Mouse (Mus musculus) c-Kit-positive CD71-positive TER-119-positive erythroid progenitor cells, embryonic 14.5 days (primary cell): Measurements from ENCODE around the gene Coa3.

ENCODE experiments used
- DNase-seq: peaks from one replicate; pipeline ENCODE4 v3.0.0-alpha.2; 2013; ENCODE audit warnings: low spot score

The Coa3 gene

DNA sequence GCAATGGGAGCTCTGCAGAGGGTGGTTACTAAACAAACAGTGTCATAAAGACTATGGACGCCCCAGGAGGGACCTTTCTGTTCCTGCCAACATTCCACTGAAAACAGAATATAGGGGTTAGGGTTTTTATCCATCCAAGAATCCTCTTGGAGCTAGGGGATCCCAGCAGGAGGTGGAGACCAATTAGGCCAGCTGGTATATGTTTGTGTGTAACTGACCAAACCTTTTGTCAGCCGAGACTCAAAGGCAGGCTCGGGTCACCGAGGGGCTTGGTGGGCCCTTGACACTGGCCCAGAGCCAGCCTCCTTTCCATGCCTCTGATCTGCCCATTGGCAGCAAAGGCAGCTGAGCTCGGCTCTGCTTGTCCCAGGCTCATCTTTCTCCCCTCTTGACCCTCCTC lies 4.0 kb upstream of the Coa3 start:
- no peak for DNase-seq

DNA sequence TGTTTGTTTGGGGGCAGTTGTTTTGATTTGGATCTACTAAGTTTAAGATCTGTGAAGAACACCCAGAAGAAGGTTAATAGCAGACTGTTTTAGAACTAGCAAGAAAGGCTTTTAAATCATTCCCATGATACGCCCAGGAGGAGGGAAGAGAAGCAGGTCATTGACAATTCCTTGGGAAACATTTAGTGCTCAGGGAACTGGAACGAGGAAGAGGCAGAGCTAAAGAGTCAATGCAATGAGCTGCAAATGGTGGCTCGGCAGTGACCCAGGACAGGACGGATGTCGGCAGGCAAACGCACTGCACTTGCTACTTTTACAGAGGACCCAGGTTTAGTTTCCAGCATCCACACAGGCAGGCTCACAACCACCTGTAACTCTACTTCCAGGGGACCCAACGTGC lies 1.9 kb upstream of the Coa3 start:
- DNase-seq = no peak

DNA sequence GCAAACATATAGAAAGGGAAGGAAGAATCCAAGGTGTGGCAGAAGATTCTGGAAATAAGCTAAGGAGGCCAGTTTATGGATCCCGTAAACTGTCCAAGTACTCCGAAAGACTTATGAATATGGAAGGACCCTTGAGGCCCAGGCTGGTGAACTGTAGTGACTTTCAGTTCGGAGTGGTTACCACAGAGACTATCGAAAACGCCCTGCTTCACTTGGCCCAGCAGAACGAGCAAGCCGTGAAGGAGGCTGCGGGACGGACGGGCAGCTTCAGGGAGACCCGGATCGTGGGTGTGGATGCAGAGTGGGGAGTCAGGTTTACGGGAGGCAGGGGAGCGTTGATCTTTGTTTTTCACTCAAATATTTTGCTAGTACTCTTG lies 267 bp upstream of the Coa3 start:
- no peak for DNase-seq

DNA sequence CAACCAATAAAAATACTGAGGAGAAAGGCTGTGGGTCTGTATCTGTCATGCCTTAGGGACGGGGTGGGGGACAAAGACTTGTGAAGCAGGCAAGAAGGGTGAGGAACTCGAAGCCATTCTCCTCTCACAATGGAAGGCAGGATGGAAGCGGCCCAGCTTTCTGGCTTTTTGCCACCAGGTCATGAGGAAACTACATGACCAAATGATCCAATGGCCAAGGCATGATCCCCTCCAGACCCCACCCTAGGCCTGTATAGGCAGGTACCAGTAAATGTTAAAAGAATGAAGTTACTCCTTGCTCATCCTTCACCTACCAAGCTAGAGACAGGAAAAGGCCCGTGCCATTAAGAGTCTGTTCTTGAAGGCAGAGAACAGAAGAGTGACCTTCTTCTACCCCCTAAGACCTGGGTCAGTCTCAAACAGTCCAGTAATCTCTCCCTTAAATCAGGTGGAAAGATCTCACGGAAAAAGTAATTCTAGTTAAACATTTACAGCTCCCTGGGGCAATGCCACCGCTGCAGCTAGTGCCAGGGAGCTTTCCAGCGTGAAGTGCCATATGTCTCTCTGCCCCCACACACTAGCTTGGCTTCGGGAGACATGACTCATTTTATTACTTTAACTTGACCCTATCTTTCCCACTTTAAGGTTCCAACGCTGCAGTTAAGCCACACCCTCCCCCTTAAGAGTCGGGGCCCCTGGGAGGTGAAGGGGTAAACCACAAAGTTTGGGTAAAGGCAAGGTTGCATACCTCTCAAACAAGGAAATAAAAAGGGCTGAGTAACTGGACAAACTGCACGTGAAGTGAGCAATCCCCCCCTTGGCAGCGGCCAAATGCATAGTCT lies 1.3 kb downstream of the Coa3 start:
- DNase-seq = no peak

DNA sequence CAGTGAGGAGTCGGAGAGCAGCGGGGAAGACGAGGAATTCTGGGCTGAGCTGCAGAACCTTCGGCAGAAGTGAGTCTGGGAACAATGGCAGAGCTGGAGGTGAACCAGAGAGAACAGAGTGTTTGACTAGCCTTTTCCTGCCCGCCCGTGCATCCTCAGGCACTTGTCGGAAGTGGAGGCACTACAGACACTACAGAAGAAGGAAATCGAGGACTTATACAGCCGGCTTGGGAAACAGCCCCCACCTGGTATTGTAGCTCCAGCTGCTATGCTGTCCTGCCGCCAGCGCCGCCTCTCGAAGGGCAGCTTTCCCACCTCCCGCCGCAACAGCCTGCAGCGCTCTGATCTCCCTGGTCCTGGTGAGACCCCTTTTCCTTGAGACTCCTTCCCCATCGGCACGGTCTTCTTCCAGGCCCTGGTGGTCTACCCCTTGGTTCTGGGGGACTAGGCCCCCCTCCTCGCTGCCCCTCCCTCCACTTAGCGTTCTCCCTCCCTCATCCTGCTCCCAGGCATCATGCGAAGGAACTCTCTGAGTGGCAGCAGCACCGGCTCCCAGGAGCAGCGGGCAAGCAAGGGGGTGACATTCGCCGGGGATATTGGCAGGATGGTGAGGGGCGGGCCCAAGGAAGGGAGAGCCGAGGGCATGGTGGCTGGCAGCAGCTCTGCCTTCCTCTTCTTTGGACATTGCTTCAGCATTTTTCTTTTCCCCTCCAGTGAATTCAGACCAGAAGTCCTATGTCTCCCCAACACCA lies 2.4 kb downstream of the Coa3 start:
- no peak for DNase-seq

DNA sequence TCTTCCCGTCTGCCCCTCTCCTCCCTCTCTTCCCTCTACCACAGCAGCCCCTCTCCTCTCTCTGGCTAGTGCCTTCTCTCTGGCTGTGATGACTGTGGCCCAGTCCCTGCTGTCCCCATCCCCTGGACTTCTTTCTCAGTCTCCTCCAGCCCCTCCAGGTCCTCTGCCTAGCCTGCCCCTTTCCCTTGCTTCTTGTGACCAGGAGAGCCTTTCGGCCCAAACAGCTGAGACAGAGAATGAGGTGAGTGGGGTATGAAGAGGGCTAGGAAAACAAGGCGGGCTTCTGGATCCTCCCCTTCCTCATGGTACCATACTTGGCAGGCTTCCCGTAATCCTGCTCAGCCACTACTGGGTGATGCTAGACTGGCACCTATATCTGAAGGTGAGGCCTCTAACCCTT lies 3.6 kb downstream of the Coa3 start:
- DNase-seq = no peak

DNA sequence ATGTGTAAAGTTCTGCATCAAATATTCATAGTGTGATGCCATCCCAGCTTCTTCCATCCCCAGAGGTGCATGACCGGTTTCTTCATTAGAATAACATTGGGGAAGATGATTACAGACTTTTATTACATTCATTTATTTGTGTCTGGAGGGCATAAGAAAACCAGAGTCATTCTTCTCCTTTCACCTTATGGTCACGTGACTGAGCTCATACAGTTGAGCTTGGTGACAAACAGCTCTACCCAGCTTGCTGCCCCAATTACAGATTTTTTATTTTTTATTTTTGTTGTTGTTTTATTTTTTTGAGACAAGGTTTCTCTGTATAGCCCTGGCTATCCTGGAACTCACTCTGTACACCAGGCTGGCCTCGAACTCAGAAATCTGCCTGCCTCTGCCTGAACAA lies 6.5 kb downstream of the Coa3 start:
- no peak for DNase-seq

DNA sequence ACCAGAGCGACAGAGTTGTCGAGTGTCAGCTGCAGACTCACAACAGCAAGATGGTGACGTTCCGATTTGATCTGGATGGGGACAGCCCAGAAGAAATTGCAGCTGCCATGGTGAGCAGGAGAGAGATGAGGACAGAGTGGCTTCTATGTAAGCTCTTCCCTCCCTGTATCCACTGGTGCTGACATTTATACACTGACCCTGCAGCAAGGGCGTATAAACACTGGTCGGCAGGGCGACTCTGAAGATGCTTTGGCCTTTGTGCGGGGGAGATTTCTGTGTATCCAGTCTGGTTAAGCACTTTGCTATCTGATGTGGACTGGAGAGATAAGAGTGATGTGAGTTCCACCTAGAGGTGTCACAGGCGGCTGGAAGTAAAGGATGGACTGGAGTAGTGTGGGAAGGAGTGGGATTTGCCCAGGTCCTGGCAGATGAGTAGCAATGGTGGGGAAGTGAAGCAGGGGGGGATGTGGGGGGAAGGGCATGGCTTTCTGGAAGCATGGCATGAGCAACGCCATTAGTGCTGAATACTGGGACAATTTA lies 9.3 kb downstream of the Coa3 start:
- DNase-seq = no peak

DNA sequence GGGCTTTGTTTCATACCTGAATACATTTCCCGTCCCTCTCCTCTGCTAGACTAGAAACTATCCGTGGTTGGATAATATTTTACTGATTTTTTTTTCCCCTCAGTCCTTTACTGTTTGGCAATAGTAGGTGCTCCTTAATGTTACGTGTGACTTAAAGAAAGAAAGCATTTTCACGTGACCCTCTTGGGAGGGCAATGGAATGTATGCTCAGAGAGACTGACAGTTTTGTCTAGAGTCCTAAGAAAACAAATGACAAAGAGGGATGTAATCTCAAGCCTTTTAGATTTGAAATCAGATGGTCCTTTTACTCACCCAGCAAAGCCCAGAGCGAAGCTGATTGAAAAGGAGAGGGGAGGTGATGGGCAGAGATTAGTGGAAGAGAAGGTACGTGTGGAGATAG lies 13.0 kb downstream of the Coa3 start:
- DNase-seq = no peak

DNA sequence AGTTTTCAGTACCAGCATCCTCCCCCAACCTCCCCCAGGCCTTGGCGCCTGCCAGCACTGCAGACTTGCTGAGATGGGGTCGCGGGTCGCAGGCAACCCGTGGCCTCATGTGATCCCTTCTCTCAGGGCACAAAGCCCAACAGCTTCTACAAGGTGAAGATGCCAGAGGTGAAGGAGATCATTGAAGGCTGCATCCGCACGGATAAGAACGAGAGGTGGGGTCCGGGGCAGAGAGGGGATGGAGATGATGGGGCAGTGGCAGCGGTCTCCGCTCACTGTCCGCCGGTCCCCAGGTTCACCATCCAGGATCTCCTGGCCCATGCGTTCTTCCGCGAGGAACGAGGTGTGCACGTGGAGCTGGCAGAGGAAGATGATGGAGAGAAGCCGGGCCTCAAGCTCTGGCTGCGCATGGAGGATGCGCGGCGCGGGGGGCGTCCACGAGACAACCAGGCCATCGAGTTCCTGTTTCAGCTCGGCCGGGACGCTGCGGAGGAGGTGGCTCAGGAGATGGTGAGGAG lies 13.9 kb downstream of the Coa3 start:
- DNase-seq = no peak

DNA sequence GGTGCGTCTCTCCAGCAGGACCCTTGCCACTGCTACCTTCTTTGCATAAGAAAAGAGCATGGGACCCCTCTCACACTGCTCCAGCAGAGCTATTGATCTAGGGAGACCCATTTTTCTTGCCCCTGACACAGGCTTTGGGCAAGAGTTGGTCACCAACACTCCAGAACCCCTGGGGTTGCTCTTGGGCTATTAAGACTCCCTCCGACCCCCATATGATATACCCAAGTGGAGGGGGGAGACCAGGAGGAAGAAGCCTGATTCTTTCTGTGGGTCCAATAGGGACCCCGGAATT lies 15.0 kb downstream of the Coa3 start:
- no peak for DNase-seq

DNA sequence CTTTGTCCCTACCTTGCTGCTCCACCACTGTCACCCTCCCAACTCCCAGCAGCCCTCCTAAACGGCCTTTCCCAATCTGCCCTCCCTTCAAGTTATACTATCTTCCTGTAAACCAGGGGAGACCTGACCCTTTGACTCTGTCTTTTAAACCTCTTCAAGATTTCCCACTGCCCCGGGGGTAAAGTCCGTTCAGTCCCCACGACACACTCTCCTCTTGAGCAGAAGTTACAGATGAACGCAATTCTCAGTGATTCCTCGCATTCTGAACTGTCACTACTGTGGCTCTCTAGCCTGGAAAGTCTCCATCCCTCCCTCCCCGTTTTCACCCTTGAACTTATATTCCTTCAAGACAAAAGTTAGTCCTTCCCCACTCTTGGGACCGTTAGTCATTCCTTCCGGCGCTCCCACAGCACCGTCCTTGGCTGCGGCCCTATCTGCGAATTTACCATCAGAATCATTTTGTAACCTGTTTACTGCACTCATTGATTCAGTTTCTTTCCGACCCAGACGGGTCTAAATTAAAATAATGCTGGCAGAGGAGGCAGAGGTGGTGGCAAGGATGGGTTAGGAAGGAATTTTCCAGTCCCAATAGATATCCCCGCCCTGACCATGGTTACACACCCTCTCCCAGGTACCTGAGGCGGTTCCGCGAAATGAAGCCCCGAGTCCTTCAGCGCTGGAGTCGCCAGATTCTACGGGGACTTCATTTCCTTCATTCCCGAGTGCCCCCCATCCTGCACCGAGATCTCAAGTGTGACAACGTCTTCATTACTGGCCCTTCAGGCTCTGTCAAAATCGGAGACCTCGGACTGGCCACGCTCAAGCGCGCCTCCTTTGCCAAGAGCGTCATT lies 15.6 kb downstream of the Coa3 start:
- no peak for DNase-seq

DNA sequence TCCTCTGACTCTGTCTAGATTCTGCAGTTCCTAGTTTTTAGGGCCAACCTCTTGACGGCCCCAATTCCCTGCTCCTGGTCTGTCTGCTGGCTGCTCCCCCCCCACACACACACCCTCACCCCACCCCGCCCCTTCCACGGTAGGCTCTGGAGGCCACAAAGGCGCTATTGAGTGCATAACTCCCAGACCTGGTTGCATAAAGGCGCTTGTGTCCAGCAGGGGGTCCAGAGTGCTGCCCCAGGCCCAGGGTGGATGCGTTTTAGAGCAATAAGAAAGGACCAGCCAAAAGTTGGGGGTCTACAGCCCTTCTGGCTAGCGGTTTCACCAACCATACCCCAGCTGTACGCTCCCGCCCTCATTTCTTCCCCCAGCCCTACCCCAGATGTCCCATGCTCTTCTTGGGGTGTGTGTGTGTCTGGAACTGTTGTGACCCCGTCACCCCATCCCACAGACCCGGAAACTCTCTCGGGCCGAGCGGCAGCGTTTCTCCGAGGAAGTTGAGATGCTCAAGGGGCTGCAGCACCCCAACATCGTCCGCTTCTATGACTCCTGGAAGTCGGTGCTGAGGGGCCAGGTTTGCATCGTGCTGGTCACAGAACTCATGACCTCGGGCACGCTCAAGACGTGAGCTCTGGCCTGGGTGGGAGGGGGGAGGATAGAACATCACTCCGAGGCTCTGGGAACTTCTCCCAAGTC lies 16.5 kb downstream of the Coa3 start:
- DNase-seq = no peak

DNA sequence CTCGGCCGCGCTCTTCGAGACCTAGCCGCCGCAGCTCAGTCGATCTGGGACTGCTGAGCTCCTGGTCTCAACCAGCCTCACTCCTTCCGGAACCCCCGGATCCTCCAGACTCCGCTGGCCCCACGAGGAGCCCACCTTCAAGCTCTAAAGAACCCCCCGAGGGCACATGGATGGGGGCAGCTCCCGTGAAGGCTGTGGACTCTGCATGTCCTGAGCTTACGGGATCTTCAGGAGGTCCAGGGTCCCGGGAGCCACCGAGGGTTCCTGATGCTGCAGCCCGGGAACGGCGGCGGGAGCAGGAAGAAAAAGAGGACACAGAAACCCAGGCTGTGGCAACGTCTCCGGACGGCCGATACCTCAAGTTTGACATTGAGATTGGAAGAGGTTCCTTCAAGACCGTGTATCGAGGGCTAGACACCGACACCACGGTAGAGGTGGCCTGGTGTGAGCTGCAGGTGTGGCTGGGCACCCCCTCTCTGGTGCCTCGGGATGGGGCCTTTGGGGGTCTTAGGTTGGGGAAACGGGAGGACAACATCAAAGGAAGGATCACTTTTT lies 18.0 kb downstream of the Coa3 start:
- no peak for DNase-seq

DNA sequence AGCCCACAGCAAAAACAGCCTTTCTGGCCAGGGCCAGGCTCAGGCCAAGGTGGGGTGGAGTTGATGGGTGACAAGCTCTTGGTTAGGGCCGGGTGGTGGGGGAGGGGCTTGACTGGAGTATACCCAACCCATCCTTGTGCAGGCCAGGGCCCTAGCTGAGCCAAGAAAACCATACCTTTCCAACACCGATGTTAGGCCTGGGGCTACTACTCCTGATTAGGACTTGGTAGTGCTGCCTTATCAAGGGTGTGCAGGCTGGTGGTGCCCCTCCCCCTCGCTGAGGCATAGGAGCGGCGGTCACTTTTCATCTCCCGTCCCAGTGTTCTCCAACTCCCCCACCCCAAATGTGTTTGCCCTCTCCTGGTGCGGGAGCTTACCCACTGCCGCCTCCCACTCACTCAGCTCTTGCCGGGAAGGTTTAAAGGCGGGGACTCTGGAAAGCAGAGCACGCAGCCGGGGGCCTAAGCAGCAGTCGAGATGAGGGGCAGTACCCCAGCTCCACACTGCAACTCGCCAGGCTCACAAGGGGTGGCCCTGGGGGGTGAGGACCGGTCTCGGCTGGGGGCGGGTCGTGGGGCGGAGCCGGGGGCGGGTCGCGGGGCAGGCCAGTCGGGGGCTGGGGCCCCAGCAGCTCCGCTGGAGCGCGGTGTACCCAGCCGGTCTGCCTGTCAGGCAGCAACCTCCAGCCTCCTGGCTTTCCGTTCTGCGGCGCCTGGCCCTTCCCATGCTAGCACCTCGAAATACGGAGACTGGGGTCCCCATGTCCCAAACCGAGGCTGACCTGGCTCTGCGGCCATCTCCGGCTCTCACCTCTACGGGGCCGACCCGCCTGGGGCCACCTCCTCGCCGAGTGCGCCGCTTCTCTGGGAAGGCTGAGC lies 18.7 kb downstream of the Coa3 start, which contains the start of gene Wnk4:
TSS of gene Wnk4 (plus strand) at position 620 of the 878 bp plus-strand sequence.
- DNase-seq = peak; percentile 80

DNA sequence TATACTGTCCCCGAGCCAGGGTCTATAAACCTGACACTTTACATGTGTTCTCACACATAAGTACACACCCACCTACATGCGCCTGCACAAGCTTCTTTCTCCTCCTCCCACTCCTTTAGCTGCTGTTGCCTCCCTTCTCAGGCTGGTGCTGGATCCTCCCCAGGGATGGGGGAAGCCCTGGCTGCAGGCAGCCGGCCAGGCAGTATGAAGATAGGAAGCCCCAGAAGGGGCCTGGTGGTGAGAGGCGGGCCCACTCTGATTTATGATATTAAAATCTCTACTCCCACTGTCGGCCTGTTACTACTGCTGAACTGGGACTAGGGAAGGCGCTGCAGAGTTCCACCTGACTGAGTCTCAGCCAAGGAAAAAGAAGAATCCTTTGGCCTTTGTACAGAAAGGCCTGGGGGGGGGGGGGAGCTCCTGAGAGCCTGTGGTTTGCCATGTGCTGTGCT lies 19.6 kb downstream of the Coa3 start:
- no peak for DNase-seq

DNA sequence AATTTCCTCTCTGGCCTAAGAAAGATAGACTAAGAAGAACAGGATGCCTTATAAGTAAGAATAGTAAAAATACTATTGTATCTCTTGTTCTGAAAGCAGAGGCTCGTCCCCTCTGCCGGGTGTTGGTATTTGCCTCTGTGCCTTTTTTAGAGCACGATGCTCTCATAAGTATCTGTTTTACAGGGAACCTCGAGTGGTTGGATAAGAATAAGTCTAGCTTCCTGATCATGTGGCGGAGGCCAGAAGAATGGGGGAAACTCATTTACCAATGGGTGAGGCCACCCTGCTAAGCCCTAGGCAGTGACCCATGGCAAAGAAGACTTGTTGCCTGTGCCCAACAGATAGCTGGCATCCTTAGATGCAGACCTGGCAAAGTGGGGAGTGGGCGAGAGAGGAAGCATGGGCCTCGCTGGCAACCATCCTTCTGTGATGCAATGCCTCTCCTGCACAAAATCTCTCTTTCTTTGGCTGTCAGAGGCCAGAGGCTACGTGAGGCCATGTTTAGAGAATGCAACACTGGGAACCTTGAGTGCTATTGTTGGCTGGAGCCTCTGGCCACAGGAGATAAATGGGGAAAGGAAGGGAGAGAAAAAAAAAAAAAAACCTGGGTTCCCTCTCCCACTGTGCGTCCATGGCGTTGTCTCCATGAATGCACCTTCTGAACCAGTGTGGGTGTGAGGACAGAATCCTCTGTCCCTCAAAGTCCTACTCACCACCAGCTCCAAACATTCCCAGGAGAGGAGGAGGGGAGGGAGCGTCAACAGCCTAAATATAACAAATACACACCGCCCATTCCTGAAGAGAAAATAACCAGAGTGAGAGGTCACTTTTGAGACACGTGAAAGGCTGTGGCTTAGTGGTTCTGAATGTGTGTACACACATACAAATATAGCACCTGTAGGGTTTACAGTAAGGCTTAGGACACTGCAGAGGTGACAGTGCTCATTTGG lies 22.8 kb downstream of the Coa3 start:
- DNase-seq = no peak

DNA sequence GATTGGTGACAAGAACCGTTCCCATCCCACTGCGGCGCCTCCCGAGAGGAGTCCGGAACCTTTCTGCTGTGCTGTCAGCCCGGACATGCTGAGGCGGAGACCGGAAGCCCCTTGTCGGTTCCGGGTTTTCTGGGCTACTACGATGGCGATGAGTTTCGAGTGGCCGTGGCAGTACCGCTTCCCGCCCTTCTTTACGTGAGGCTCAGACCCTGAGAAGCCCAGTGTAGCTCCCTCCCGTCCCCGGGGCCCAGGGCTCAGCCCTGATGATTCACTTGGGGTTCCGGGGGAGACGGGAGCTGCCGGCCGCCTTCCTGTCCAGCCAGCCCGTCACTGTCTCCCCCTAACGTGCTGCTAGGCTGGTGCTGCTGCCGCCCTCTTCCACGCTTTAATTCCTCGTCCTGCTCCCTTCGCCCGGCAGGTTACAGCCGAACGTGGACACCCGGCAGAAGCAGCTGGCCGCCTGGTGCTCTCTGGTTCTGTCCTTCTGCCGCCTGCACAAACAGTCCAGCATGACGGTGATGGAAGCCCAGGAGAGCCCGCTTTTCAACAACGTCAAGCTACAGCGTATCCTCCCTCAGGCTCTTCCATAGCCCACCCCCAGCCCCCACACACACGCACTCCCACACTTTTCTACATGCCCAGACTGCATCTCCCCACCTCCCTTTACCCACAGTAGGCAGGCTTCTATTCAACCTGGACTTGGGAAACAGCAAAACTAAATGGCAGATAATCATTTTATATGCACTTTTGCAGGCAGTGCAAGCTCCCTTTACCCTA lies 25.1 kb downstream of the Coa3 start, which contains the start of gene Vps25:
TSS of gene Vps25 (plus strand) at position 95 of the 777 bp plus-strand sequence.
- DNase-seq = peak; percentile 81
